Mouse (Mus musculus) ES-CJ7 (cell line): Measurements from ENCODE around the gene Nudt1.

Source experiments
- DNase-seq: peaks from one replicate; pipeline ENCODE4 v3.0.0; 2011; ENCODE audit warnings: low read depth, low spot score

The Nudt1 gene

GRCm38 (mm10) chr5:140382688-140383087 lies 61.2 kb downstream of the Nudt1 start:
- DNase-seq, result no peak

DNA sequence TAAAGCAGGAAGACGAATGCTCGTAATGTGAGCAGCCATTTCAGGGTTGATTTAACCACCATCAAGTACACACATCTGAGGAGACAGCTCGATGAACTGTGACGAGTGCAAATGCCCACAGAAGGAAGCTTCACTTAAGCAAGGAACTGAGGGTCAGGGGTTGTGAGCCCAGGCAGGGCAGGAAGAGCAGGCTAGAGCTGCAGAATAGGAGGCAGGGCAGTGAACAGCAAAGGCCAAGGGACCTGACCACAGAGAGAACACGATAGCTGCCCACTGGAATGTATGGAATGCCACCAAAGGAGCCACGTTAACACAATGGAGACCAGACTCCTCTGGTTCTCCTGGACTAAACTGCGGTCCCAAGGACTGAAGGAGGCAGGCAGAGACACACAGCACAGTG lies 62.1 kb downstream of the Nudt1 start:
- DNase-seq, result no peak

GRCm38 (mm10) chr5:140384462-140384861 lies 63.0 kb downstream of the Nudt1 start:
- no peak for DNase-seq

- DNase-seq, result no peak
Measured at GRCm38 (mm10) chr5:140387236-140387635, 65.8 kb downstream of the Nudt1 start.
